Mouse (Mus musculus): ENCODE measurements around the gene Uba2.

DNA sequence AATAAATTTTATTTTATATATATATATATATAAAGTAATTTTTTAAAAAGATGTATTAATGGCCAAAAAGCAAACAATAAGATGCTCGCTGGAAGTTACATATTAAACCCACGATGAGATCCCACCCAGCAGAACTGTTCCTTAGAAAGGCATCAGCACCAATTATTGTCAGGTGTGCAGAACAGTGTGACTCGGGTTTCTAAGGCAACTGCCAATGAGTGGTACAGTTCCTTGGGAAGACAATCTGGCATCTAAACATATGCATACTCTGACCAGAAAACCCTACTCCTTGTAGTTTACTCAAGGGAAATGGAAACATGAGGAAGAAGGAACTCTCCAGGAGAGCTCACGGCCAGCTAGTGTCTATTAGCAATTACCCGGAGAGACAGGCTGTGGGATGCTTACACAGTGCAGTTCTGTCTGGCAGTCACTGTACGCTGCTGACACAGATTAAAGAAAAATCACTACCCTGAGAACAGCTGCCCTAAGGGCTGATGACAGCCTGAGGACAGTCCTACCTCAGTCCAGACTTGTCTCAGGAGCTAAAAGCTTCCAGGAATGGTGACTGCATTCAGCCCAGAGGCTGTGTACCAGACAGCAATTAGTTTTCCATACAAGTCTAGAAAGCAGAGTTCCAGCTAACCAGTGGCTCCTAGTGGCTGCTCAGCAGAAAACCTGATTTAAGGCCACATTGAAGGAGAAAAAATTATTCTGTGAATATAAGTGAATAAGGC is 46.2 kb downstream of the Uba2 start:
- no peak for TF ChIP-seq POLR2A (IDR thresholded peaks at IDR 0.05; ENCODE audit: insufficient read depth, low read depth, low read length)
- no peak for TF ChIP-seq CTCF (IDR thresholded peaks at IDR 0.05; ENCODE audit: insufficient read depth, low read depth, low read length)
